Mouse (Mus musculus) C2C12 (cell line): Measurements from ENCODE around the gene Lsamp. TPM values are rescaled to one million over a fixed set of nuclear protein-coding genes. Genes with fewer than 3 reads are reported as not detected.

Source experiments
- H3K27me3 ChIP-seq: one replicate; pipeline ENCODE4 v1.6.1; 2011; ENCODE audit not compliant: control insufficient read depth, insufficient read depth, insufficient read length
- H3K36me3 ChIP-seq: one replicate; pipeline ENCODE4 v1.6.1; 2011; ENCODE audit not compliant: control insufficient read depth, insufficient read depth
- H3K4me3 ChIP-seq: one replicate; pipeline ENCODE4 v1.5.1; 2011; ENCODE audit warnings: mild to moderate bottlenecking, control low read depth; ENCODE audit not compliant: poor library complexity, insufficient read depth, severe bottlenecking
- H3K79me2 ChIP-seq: one replicate; pipeline ENCODE4 v1.6.1; 2011; ENCODE audit not compliant: control insufficient read depth, insufficient read depth
- H3K79me3 ChIP-seq: one replicate; pipeline ENCODE4 v1.6.1; 2011; ENCODE audit warnings: low read depth, control low read depth
- H3ac ChIP-seq: one replicate; pipeline ENCODE3; 2011; ENCODE audit warnings: low read depth; ENCODE audit not compliant: control insufficient read depth, insufficient read length
- CEBPB ChIP-seq: IDR thresholded peaks from one replicate; pipeline ENCODE4 v1.6.1; 2011; ENCODE audit warnings: low read depth, mild to moderate bottlenecking, control low read depth, moderate library complexity
- CTCF ChIP-seq: IDR thresholded peaks from one replicate; pipeline ENCODE4 v1.5.1; 2011; ENCODE audit not compliant: control insufficient read depth, insufficient read depth, insufficient read length
- FOSL1 ChIP-seq: IDR thresholded peaks from one replicate; pipeline ENCODE4 v1.8.0; 2011; ENCODE audit warnings: mild to moderate bottlenecking, low read length; ENCODE audit not compliant: poor library complexity, insufficient read depth, severe bottlenecking
- MAX ChIP-seq: IDR thresholded peaks from one replicate; pipeline ENCODE4 v1.6.1; 2011; ENCODE audit warnings: mild to moderate bottlenecking, control low read depth
- MYOD1 ChIP-seq: IDR thresholded peaks from one replicate; pipeline ENCODE4 v1.6.1; 2011; ENCODE audit warnings: low read depth; ENCODE audit not compliant: control insufficient read depth, insufficient read length
- MYOG ChIP-seq: IDR thresholded peaks from one replicate; pipeline ENCODE4 v1.6.1; 2011; ENCODE audit not compliant: control insufficient read depth, insufficient read length; ENCODE audit errors: extremely low read depth
- USF1 ChIP-seq: IDR thresholded peaks from one replicate; pipeline ENCODE4 v1.6.1; 2011; ENCODE audit warnings: low read depth, mild to moderate bottlenecking, control low read depth, moderate library complexity
- polyA plus RNA-seq: library from polyadenylated mRNA; unstranded; fragments of >200 nt; fragmentation: generic; extraction: Trizol; gene quantifications from one replicate; pipeline ENCODE4 v1.2.1, GENCODE M21; 2012; ENCODE audit warnings: missing spikeins

Gene Lsamp
- polyA plus RNA-seq, 1 experiment = not detected

- H3K27me3 ChIP-seq = no peaks in the 10 kb centered on the region
- H3K36me3 ChIP-seq = no peaks in the 10 kb centered on the region
- H3K79me2 ChIP-seq = no peaks in the 10 kb centered on the region
- H3K79me3 ChIP-seq = no peaks in the 10 kb centered on the region
- no peak overlapping the region for H3ac ChIP-seq
- H3K4me3 ChIP-seq = no peak overlapping the region
- TF ChIP-seq CEBPB (no peak), MYOG (no peak), MAX (no peak)
Measured at GRCm38 (mm10) chr16:40907892-40908291, 923.7 kb downstream of the Lsamp start.

DNA sequence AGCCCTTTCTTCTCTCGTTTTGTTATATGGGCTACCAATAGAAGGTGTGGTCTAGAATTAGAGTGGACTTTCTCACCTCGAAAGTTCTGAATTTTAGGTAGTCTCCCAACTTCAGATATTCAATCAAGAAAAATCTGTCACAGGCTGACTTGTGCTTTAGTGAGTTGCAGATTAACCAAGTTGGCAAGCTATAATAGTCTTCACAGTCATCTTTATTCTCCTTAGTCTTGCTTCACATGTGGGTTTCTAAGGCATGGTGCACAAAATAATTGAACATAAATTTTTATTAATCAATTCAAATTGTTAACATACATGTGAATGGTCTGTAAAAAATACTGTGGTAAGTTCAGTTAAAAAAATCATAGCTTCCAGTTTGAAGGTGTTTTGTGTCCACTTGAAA lies 930.0 kb downstream of the Lsamp start:
- no peaks in the 10 kb centered on the region for H3K79me2 ChIP-seq
- no peak for TF ChIP-seq CEBPB
- no peak for TF ChIP-seq MAX
- TF ChIP-seq CTCF = no peak
- no peak for TF ChIP-seq MYOD1
- no peak for TF ChIP-seq FOSL1
- TF ChIP-seq MYOG = no peak
- TF ChIP-seq USF1 = no peak
- H3K79me3 ChIP-seq = no peaks in the 10 kb centered on the region
- no peak overlapping the region for H3K4me3 ChIP-seq
- no peak overlapping the region for H3ac ChIP-seq
- H3K36me3 ChIP-seq = no peaks in the 10 kb centered on the region
- H3K27me3 ChIP-seq = no peaks in the 10 kb centered on the region

GRCm38 (mm10) chr16:40930596-40930995 lies 946.4 kb downstream of the Lsamp start:
- no peaks in the 10 kb centered on the region for H3K36me3 ChIP-seq
- H3K79me2 ChIP-seq = no peaks in the 10 kb centered on the region
- no peak overlapping the region for H3ac ChIP-seq
- H3K4me3 ChIP-seq = no peak overlapping the region
- H3K79me3 ChIP-seq = no peaks in the 10 kb centered on the region
- no peak for TF ChIP-seq USF1
- no peaks in the 10 kb centered on the region for H3K27me3 ChIP-seq

DNA sequence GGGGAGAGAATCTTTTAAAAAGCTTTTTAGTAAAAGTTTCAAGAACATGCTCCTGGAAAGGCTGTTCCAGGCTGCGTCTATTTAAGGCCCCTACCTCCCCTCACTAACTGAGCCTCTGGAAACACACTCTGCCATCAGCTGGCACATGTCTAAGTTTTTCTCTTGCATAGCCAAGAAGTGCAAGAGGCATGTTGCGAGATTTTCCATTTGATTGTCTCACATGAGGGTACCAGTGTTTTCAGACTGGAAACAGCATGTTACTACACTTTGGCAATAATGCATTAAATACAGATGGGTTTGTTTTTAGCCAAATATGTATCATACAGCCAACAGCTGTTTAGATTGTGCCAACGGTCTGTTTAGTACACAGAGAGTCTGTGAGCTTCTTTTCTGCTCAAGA lies 958.1 kb downstream of the Lsamp start:
- H3K79me2 ChIP-seq = no peaks in the 10 kb centered on the region
- no peaks in the 10 kb centered on the region for H3K36me3 ChIP-seq
- no peaks in the 10 kb centered on the region for H3K79me3 ChIP-seq
- no peaks in the 10 kb centered on the region for H3K27me3 ChIP-seq
- H3K4me3 ChIP-seq = no peak overlapping the region
- TF ChIP-seq USF1 (no peak), MAX (no peak), MYOD1 (no peak), FOSL1 (no peak)
- no peak overlapping the region for H3ac ChIP-seq

- H3ac ChIP-seq = no peak overlapping the region
- no peaks in the 10 kb centered on the region for H3K79me2 ChIP-seq
- H3K79me3 ChIP-seq = no peaks in the 10 kb centered on the region
- no peaks in the 10 kb centered on the region for H3K27me3 ChIP-seq
- no peak overlapping the region for H3K4me3 ChIP-seq
- H3K36me3 ChIP-seq = no peaks in the 10 kb centered on the region
- TF ChIP-seq MYOD1 (no peak), MAX (no peak)
Measured at GRCm38 (mm10) chr16:40945834-40946233, 961.7 kb downstream of the Lsamp start.

GRCm38 (mm10) chr16:40948013-40948412 lies 963.9 kb downstream of the Lsamp start:
- Histone ChIP-seq H3K36me3 (no peaks in the 10 kb centered on the region), H3K27me3 (no peaks in the 10 kb centered on the region), H3K79me2 (no peaks in the 10 kb centered on the region), H3K79me3 (no peaks in the 10 kb centered on the region), H3K4me3 (no peak overlapping the region), H3ac (no peak overlapping the region)
- TF ChIP-seq FOSL1 (no peak), CEBPB (no peak), CTCF (no peak)

DNA sequence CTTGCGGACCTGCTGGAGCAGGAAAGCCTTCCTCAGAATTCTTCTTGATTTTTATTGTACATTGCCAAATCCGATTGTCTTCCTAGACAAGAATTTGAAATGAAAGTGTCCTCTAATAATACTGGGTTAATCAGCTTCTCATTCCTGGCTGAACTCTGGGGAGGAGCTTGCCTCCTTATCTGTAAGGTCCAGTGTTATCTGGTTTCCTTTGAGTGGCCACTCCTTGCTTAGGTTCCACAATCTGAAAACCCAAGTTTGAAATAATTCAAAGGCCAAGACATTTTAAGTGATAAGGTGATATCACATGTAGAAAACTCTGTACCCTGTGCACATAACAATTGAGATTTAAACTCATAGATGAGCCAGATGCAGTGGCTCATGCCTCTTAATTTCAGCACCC lies 975.0 kb downstream of the Lsamp start:
- H3ac ChIP-seq = no peak overlapping the region
- no peak overlapping the region for H3K4me3 ChIP-seq
- no peak for TF ChIP-seq MYOG
- TF ChIP-seq MYOD1 = no peak
- no peak for TF ChIP-seq CTCF
- no peak for TF ChIP-seq MAX
- TF ChIP-seq FOSL1 = no peak
- no peak for TF ChIP-seq USF1
- TF ChIP-seq CEBPB = no peak
- no peaks in the 10 kb centered on the region for H3K36me3 ChIP-seq
- no peaks in the 10 kb centered on the region for H3K79me2 ChIP-seq
- no peaks in the 10 kb centered on the region for H3K27me3 ChIP-seq
- no peaks in the 10 kb centered on the region for H3K79me3 ChIP-seq
